Mouse (Mus musculus): ENCODE results near the gene Mrps35. TPM values are rescaled to one million over a fixed set of nuclear protein-coding genes. Genes with fewer than 3 reads are reported as not detected.

Mrps35 gene
- total RNA-seq, 1 experiment, result 63.4 TPM

- peaks cover 21% of the 10 kb centered on the region for H3K36me3 ChIP-seq (ENCODE audit: control insufficient read depth, insufficient read depth, low read length, poor library complexity, severe bottlenecking)
Measured at GRCm38 (mm10) chr6:147053785-147054646, 11.5 kb downstream of the Mrps35 start.

GRCm38 (mm10) chr6:147055374-147055977, 12.9 kb downstream of the Mrps35 start:
- Histone ChIP-seq H3K27ac (ENCODE audit: insufficient read depth, low read depth, low read length, poor library complexity, severe bottlenecking) (no peak overlapping the region), H3K9ac (ENCODE audit: insufficient read depth, low read depth, low read length, poor library complexity, severe bottlenecking) (no peak overlapping the region), H3K36me3 (ENCODE audit: control insufficient read depth, insufficient read depth, low read length, poor library complexity, severe bottlenecking) (peaks cover 18% of the 10 kb centered on the region), H3K4me3 (ENCODE audit: insufficient read depth in 1 of 2, low read depth in 1 of 2, low read length in 2 of 2, poor library complexity in 1 of 2, severe bottlenecking in 1 of 2) (no peak overlapping the region), H3K9me3 (ENCODE audit: control insufficient read depth, insufficient read depth, low read depth, low read length) (no peaks in the 10 kb centered on the region), H3K4me1 (ENCODE audit: control insufficient read depth in 2 of 2, insufficient read depth in 2 of 2, low read length in 2 of 2, poor library complexity in 1 of 2) (no peaks in the 10 kb centered on the region)
- in situ Hi-C loops (cut with MboI; ENCODE audit: low sequenced_read_pairs in 2 of 2, unreplicated experiment in 2 of 2), result no loop called here
- DNase-seq (ENCODE audit: low read depth, low spot score), result no peak
- TF ChIP-seq HCFC1 (IDR thresholded peaks at IDR 0.05; ENCODE audit: borderline replicate concordance, insufficient read depth, low read length) (no peak), ZC3H11A (IDR thresholded peaks at IDR 0.05; ENCODE audit: borderline replicate concordance, low read depth, low read length) (no peak), CHD2 (IDR thresholded peaks at IDR 0.05; ENCODE audit: low read depth, low read length) (no peak), ZNF384 (IDR thresholded peaks at IDR 0.05; ENCODE audit: low read depth, low read length) (no peak), MAFK (IDR thresholded peaks at IDR 0.05; ENCODE audit: insufficient read depth, low read depth, low read length) (no peak)

More at GRCm38 (mm10) chr6:147053785-147054646, 11.5 kb downstream of the Mrps35 start:
- in situ Hi-C loops (cut with MboI; ENCODE audit: low sequenced_read_pairs in 2 of 2, unreplicated experiment in 2 of 2), result no loop called here
- TF ChIP-seq ZC3H11A (IDR thresholded peaks at IDR 0.05; ENCODE audit: borderline replicate concordance, low read depth, low read length), result no peak
- TF ChIP-seq CHD2 (IDR thresholded peaks at IDR 0.05; ENCODE audit: low read depth, low read length), result no peak
- TF ChIP-seq HCFC1 (IDR thresholded peaks at IDR 0.05; ENCODE audit: borderline replicate concordance, insufficient read depth, low read length), result no peak
- TF ChIP-seq MAFK (IDR thresholded peaks at IDR 0.05; ENCODE audit: insufficient read depth, low read depth, low read length), result no peak
- TF ChIP-seq ZNF384 (IDR thresholded peaks at IDR 0.05; ENCODE audit: low read depth, low read length), result no peak
- Histone ChIP-seq H3K9ac (ENCODE audit: insufficient read depth, low read depth, low read length, poor library complexity, severe bottlenecking) (no peak overlapping the region), H3K9me3 (ENCODE audit: control insufficient read depth, insufficient read depth, low read depth, low read length) (no peaks in the 10 kb centered on the region), H3K4me3 (ENCODE audit: insufficient read depth in 1 of 2, low read depth in 1 of 2, low read length in 2 of 2, poor library complexity in 1 of 2, severe bottlenecking in 1 of 2) (no peak overlapping the region), H3K27ac (ENCODE audit: insufficient read depth, low read depth, low read length, poor library complexity, severe bottlenecking) (no peak overlapping the region), H3K4me1 (ENCODE audit: control insufficient read depth in 2 of 2, insufficient read depth in 2 of 2, low read length in 2 of 2, poor library complexity in 1 of 2) (no peaks in the 10 kb centered on the region)
- DNase-seq (ENCODE audit: low read depth, low spot score), result no peak

- Histone ChIP-seq H3K4me1 (ENCODE audit: control insufficient read depth in 2 of 2, insufficient read depth in 2 of 2, low read length in 2 of 2, poor library complexity in 1 of 2) (no peaks in the 10 kb centered on the region), H3K27ac (ENCODE audit: insufficient read depth, low read depth, low read length, poor library complexity, severe bottlenecking) (no peak overlapping the region), H3K36me3 (ENCODE audit: control insufficient read depth, insufficient read depth, low read length, poor library complexity, severe bottlenecking) (peaks cover 24% of the 10 kb centered on the region), H3K9ac (ENCODE audit: insufficient read depth, low read depth, low read length, poor library complexity, severe bottlenecking) (no peak overlapping the region), H3K9me3 (ENCODE audit: control insufficient read depth, insufficient read depth, low read depth, low read length) (no peaks in the 10 kb centered on the region), H3K4me3 (ENCODE audit: insufficient read depth in 1 of 2, low read depth in 1 of 2, low read length in 2 of 2, poor library complexity in 1 of 2, severe bottlenecking in 1 of 2) (no peak overlapping the region)
- in situ Hi-C loops (cut with MboI; ENCODE audit: low sequenced_read_pairs in 2 of 2, unreplicated experiment in 2 of 2), result no loop called here
- no peak for DNase-seq (ENCODE audit: low read depth, low spot score)
- no peak for TF ChIP-seq CHD2 (IDR thresholded peaks at IDR 0.05; ENCODE audit: low read depth, low read length)
- TF ChIP-seq ZC3H11A (IDR thresholded peaks at IDR 0.05; ENCODE audit: borderline replicate concordance, low read depth, low read length), result no peak
- no peak for TF ChIP-seq ZNF384 (IDR thresholded peaks at IDR 0.05; ENCODE audit: low read depth, low read length)
- TF ChIP-seq MAFK (IDR thresholded peaks at IDR 0.05; ENCODE audit: insufficient read depth, low read depth, low read length), result no peak
Measured at GRCm38 (mm10) chr6:147059326-147059725, 16.8 kb downstream of the Mrps35 start.

GRCm38 (mm10) chr6:147061630-147062029, 19.1 kb downstream of the Mrps35 start:
- Histone ChIP-seq H3K4me3 (ENCODE audit: insufficient read depth in 1 of 2, low read depth in 1 of 2, low read length in 2 of 2, poor library complexity in 1 of 2, severe bottlenecking in 1 of 2) (no peak overlapping the region), H3K9me3 (ENCODE audit: control insufficient read depth, insufficient read depth, low read depth, low read length) (no peaks in the 10 kb centered on the region), H3K9ac (ENCODE audit: insufficient read depth, low read depth, low read length, poor library complexity, severe bottlenecking) (no peak overlapping the region), H3K36me3 (ENCODE audit: control insufficient read depth, insufficient read depth, low read length, poor library complexity, severe bottlenecking) (peaks cover 28% of the 10 kb centered on the region), H3K27ac (ENCODE audit: insufficient read depth, low read depth, low read length, poor library complexity, severe bottlenecking) (no peak overlapping the region), H3K4me1 (ENCODE audit: control insufficient read depth in 2 of 2, insufficient read depth in 2 of 2, low read length in 2 of 2, poor library complexity in 1 of 2) (0 out of 4 replicates have a peak, but pooled peaks cover 0 to 2% of the 10 kb centered on the region in 2 experiments)
- in situ Hi-C loops (cut with MboI; ENCODE audit: low sequenced_read_pairs in 2 of 2, unreplicated experiment in 2 of 2), result no loop called here
- DNase-seq (ENCODE audit: low read depth, low spot score), result no peak
- TF ChIP-seq ZC3H11A (IDR thresholded peaks at IDR 0.05; ENCODE audit: borderline replicate concordance, low read depth, low read length), result no peak
- TF ChIP-seq CHD2 (IDR thresholded peaks at IDR 0.05; ENCODE audit: low read depth, low read length), result no peak
- TF ChIP-seq HCFC1 (IDR thresholded peaks at IDR 0.05; ENCODE audit: borderline replicate concordance, insufficient read depth, low read length), result no peak
- TF ChIP-seq ZNF384 (IDR thresholded peaks at IDR 0.05; ENCODE audit: low read depth, low read length), result no peak
- TF ChIP-seq MAFK (IDR thresholded peaks at IDR 0.05; ENCODE audit: insufficient read depth, low read depth, low read length), result no peak

All from ES-E14 (cell line).